Mouse (Mus musculus) liver, embryonic 16.5 days (tissue): ENCODE data around the gene Hoxd11. TPM values are rescaled to one million over a fixed set of nuclear protein-coding genes. Genes with fewer than 3 reads are reported as not detected.

ENCODE experiments used
- ATAC-seq: fragments of 200-750 bp; cut with Nextera tagmentation; 2 replicates; pipeline ENCODE4 v1.8.0; 2017; ENCODE audit warnings: low read depth, mild to moderate bottlenecking, moderate number of reproducible peaks, moderate library complexity
- H3K27ac ChIP-seq: fragments of 300-500 bp; sonication (generic); 2 replicates; pipeline ENCODE4 v1.5.1; 2014; ENCODE audit warnings: mild to moderate bottlenecking, low read length
- H3K27me3 ChIP-seq: fragments of 300-500 bp; sonication (generic); 2 replicates; pipeline ENCODE4 v1.6.1; 2014; ENCODE audit warnings: low read depth, low read length, mixed read lengths; ENCODE audit not compliant: control insufficient read depth, insufficient read depth
- H3K36me3 ChIP-seq: fragments of 300-500 bp; sonication (generic); 2 replicates; pipeline ENCODE4 v1.6.1; 2014; ENCODE audit warnings: mild to moderate bottlenecking; ENCODE audit not compliant: control insufficient read depth, insufficient read depth
- H3K4me1 ChIP-seq: fragments of 300-500 bp; sonication (generic); 2 replicates; pipeline ENCODE4 v1.6.1; 2014; ENCODE audit warnings: low read depth, low read length, mixed read lengths; ENCODE audit not compliant: control insufficient read depth
- H3K4me2 ChIP-seq: fragments of 300-500 bp; sonication (generic); 2 replicates; pipeline ENCODE4 v1.6.1; 2014; ENCODE audit warnings: low read depth, low read length, mixed read lengths
- H3K4me3 ChIP-seq: fragments of 300-500 bp; sonication (generic); 2 replicates; pipeline ENCODE4 v1.5.1; 2014; ENCODE audit warnings: low read depth, mild to moderate bottlenecking, low read length
- H3K9ac ChIP-seq: fragments of 300-500 bp; sonication (generic); 2 replicates; pipeline ENCODE4 v1.6.1; 2014; ENCODE audit warnings: low read depth, low read length
- H3K9me3 ChIP-seq: fragments of 300-500 bp; sonication (generic); replicated peaks from 2 replicates; pipeline ENCODE4 v1.6.1; 2016; ENCODE audit warnings: low read length; ENCODE audit not compliant: control insufficient read depth
- WGBS: fragments of 180-500 bp; shearing (Covaris S2); extraction: QIAGEN DNeasy Blood & Tissue Kit; methylation state at CpG from one replicate; pipeline ENCODE4 v1.1.7; 2014; ENCODE audit not compliant: insufficient replicate concordance; 5-methylcytosine and 5-hydroxymethylcytosine counted together
- polyA plus RNA-seq: library from polyadenylated mRNA; unstranded; fragments of >200 nt; fragmentation: Nextera tagmentation; extraction: Ambion mirVana; gene quantifications from 2 replicates; pipeline ENCODE4 v1.2.1, GENCODE M21; 2015

Hoxd11 gene
- polyA plus RNA-seq, 1 experiment from 2014 or later, result not detected

- Histone ChIP-seq H3K9me3 (no peaks in the 10 kb centered on the region), H3K4me3 (no peak within 1 kb of the TSS), H3K4me1 (no peaks in the 10 kb centered on the region), H3K36me3 (no peaks in the 10 kb centered on the region), H3K9ac (no peak within 1 kb of the TSS), H3K27ac (no peak within 1 kb of the TSS), H3K27me3 (peaks cover 96% of the 10 kb centered on the region), H3K4me2 (no peak within 1 kb of the TSS)
- 2% methylated on average over 56 of the region's 56 CpGs for WGBS
- no peak for ATAC-seq
Observed at GRCm38 (mm10) chr2:74691022-74691951, 11.9 kb downstream of the Hoxd11 start, which contains the start of gene Hoxd10. TSS of gene Hoxd10 (plus strand) at chr2:74691924.

GRCm38 (mm10) chr2:74691995-74692807 lies 12.8 kb downstream of the Hoxd11 start:
- Histone ChIP-seq H3K27ac (no peak overlapping the region), H3K27me3 (peaks cover 96% of the 10 kb centered on the region), H3K36me3 (no peaks in the 10 kb centered on the region), H3K9ac (no peak overlapping the region), H3K4me3 (no peak overlapping the region), H3K4me2 (no peak overlapping the region), H3K4me1 (no peaks in the 10 kb centered on the region), H3K9me3 (no peaks in the 10 kb centered on the region)
- WGBS, result 4% methylated on average over 35 of the region's 35 CpGs
- ATAC-seq, result no peak

- no peak for ATAC-seq
- H3K36me3 ChIP-seq, result no peaks in the 10 kb centered on the region
- H3K4me1 ChIP-seq, result no peaks in the 10 kb centered on the region
- no peak overlapping the region for H3K4me3 ChIP-seq
- H3K4me2 ChIP-seq, result no peak overlapping the region
- WGBS, result 1% methylated on average over 20 of the region's 20 CpGs
- H3K9me3 ChIP-seq, result no peaks in the 10 kb centered on the region
- H3K9ac ChIP-seq, result no peak overlapping the region
- H3K27me3 ChIP-seq, result peaks cover 96% of the 10 kb centered on the region
- no peak overlapping the region for H3K27ac ChIP-seq
Observed at GRCm38 (mm10) chr2:74692808-74693431, 13.6 kb downstream of the Hoxd11 start.

- Histone ChIP-seq H3K4me1 (no peaks in the 10 kb centered on the region), H3K36me3 (no peaks in the 10 kb centered on the region), H3K9me3 (no peaks in the 10 kb centered on the region), H3K9ac (no peak overlapping the region), H3K4me2 (no peak overlapping the region), H3K4me3 (no peak overlapping the region), H3K27me3 (peaks cover 97% of the 10 kb centered on the region), H3K27ac (no peak overlapping the region)
- no peak for ATAC-seq
- 6% methylated on average over 4 of the region's 4 CpGs for WGBS
Observed at GRCm38 (mm10) chr2:74693432-74693827, 14.1 kb downstream of the Hoxd11 start.

- WGBS, result 1% methylated on average over 16 of the region's 16 CpGs
Observed at GRCm38 (mm10) chr2:74694066-74694465, 14.7 kb downstream of the Hoxd11 start.

GRCm38 (mm10) chr2:74695383-74695782 lies 16.0 kb downstream of the Hoxd11 start:
- ATAC-seq, result no peak
- Histone ChIP-seq H3K36me3 (no peaks in the 10 kb centered on the region), H3K27me3 (peaks cover 98% of the 10 kb centered on the region), H3K27ac (no peak overlapping the region), H3K4me2 (no peak overlapping the region), H3K4me1 (no peaks in the 10 kb centered on the region), H3K9me3 (no peaks in the 10 kb centered on the region), H3K4me3 (no peak overlapping the region), H3K9ac (no peak overlapping the region)
- WGBS, result 14% methylated on average over 1 of the region's 1 CpGs

More at GRCm38 (mm10) chr2:74694066-74694465, 14.7 kb downstream of the Hoxd11 start:
- peaks cover 97% of the 10 kb centered on the region for H3K27me3 ChIP-seq
- no peaks in the 10 kb centered on the region for H3K4me1 ChIP-seq
- no peak overlapping the region for H3K9ac ChIP-seq
- no peak overlapping the region for H3K27ac ChIP-seq
- no peaks in the 10 kb centered on the region for H3K9me3 ChIP-seq
- H3K4me3 ChIP-seq, result no peak overlapping the region
- ATAC-seq, result no peak
- H3K36me3 ChIP-seq, result no peaks in the 10 kb centered on the region
- no peak overlapping the region for H3K4me2 ChIP-seq

DNA sequence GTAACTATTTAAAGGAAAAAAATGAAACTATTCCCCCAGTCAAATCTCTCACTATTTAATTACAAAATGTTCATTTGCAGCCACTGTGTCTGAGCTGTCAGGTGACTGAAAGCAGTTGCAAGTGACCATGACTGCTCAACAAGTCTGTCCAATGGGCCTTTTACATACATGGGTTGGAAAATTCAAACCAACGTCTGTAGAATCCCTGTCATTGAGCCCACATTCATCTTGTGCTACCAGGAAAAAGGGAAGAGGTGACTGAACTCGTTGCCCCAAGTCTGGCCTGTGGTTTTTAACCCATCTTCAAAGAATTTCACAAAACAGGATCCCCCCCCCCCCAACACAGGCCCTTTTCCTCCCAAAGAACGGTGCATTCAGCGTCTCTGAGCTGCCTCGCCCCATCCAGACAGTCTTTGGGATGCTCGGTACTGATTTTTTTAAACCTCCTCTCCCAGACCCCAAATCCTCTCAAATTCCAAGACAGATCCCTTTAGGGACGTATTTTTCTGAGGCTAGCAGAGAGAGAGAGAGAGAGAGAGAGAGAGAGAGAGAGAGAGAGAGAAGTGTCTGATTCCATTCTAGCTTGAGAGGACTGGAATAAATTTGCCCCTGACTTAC lies 16.6 kb downstream of the Hoxd11 start:
- 9% methylated on average over 7 of the region's 7 CpGs for WGBS
- ATAC-seq, result no peak

DNA sequence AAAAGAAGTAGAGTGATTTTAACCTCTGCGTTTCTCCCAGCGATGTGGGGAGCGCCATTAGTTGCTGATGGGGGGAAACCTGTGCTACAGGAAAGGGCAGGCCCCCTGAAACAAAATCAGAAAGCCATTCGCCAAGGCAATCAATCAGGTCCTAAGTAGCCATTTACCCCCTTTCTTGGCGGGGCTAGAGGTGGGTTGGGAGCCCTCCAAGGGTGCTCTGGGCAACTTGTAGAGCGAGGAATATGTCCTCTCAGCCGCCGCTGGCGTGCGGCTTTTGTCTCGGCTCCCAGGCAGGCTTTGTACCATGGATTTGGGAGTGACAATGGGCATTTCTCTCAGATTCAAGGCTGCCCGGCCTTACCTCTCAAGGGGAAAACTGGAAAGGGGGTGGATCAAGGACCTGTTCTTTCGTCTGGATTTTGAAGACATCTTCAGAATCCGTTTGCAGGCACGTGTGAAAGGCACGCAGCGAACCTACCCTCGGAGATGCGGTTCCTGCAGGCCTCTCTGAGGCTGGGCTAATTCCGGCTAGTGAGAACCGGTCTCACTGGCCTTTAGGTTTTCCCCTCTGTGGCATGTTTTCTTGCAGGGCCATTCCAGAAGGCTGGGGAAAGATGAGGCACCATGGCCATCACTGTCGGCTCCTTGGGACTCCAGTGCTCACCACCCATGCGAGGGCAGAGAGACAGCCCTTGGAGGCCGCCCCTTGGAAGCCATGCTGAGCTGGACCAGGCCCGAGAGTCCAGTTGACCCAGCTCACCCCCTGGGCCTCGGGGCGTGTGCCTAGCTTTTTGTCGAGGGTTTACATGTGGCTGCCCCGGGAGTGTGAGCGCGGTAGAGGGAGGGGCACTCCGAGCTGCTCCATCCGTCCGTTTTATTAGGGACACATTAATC lies 17.3 kb downstream of the Hoxd11 start:
- Histone ChIP-seq H3K9me3 (no peaks in the 10 kb centered on the region), H3K27me3 (peaks cover 99% of the 10 kb centered on the region), H3K4me2 (no peak overlapping the region), H3K9ac (no peak overlapping the region), H3K27ac (no peak overlapping the region), H3K4me1 (no peaks in the 10 kb centered on the region), H3K4me3 (no peak overlapping the region), H3K36me3 (no peaks in the 10 kb centered on the region)
- WGBS, result 4% methylated on average over 34 of the region's 34 CpGs
- no peak for ATAC-seq

More for the DNA sequence above, 16.6 kb downstream of the Hoxd11 start:
- no peak overlapping the region for H3K4me3 ChIP-seq
- no peaks in the 10 kb centered on the region for H3K4me1 ChIP-seq
- no peaks in the 10 kb centered on the region for H3K9me3 ChIP-seq
- no peak overlapping the region for H3K4me2 ChIP-seq
- no peak overlapping the region for H3K9ac ChIP-seq
- peaks cover 100% of the 10 kb centered on the region for H3K27me3 ChIP-seq
- no peak overlapping the region for H3K27ac ChIP-seq
- H3K36me3 ChIP-seq, result no peaks in the 10 kb centered on the region
